Mouse (Mus musculus) midbrain, embryonic 15.5 days (tissue): ENCODE results near the gene Colca2. TPM values are rescaled to one million over a fixed set of nuclear protein-coding genes. Genes with fewer than 3 reads are reported as not detected.
A peak's percentile ranks its signal among the peaks of the same experiment; 100 is the strongest.

Experiments
- ATAC-seq: fragments of 200-750 bp; cut with Nextera tagmentation; replicated peaks from 2 replicates; pipeline ENCODE4 v1.8.0; 2017; ENCODE audit warnings: moderate TSS enrichment
- H3K27ac ChIP-seq: fragments of 300-500 bp; sonication (generic); 2 replicates; pipeline ENCODE4 v1.5.1; 2015; ENCODE audit warnings: mild to moderate bottlenecking, inconsistent platforms
- H3K27me3 ChIP-seq: fragments of 300-500 bp; sonication (generic); replicated peaks from 2 replicates; pipeline ENCODE4 v1.6.1; 2015; ENCODE audit warnings: inconsistent platforms
- H3K36me3 ChIP-seq: fragments of 300-500 bp; sonication (generic); replicated peaks from 2 replicates; pipeline ENCODE4 v1.6.1; 2015; ENCODE audit warnings: inconsistent platforms
- H3K4me1 ChIP-seq: fragments of 300-500 bp; sonication (generic); 2 replicates; pipeline ENCODE4 v1.6.1; 2015; ENCODE audit warnings: inconsistent platforms
- H3K4me2 ChIP-seq: fragments of 300-500 bp; sonication (generic); 2 replicates; pipeline ENCODE4 v1.6.1; 2015; ENCODE audit warnings: inconsistent platforms, mild to moderate bottlenecking, moderate library complexity
- H3K4me3 ChIP-seq: fragments of 300-500 bp; sonication (generic); 2 replicates; pipeline ENCODE4 v1.5.1; 2015; ENCODE audit warnings: mild to moderate bottlenecking, inconsistent platforms
- H3K9ac ChIP-seq: fragments of 300-500 bp; sonication (generic); 2 replicates; pipeline ENCODE4 v1.6.1; 2015; ENCODE audit warnings: mild to moderate bottlenecking, inconsistent platforms
- H3K9me3 ChIP-seq: fragments of 300-500 bp; sonication (generic); 2 replicates; pipeline ENCODE4 v1.6.1; 2016; ENCODE audit warnings: inconsistent platforms
- WGBS: fragments of 180-500 bp; shearing (Covaris S2); methylation state at CpG from one replicate; pipeline ENCODE4 v1.1.7; 2015; ENCODE audit warnings: mixed read lengths; 5-methylcytosine and 5-hydroxymethylcytosine counted together
- polyA plus RNA-seq: library from polyadenylated mRNA; unstranded; fragments of >200 nt; fragmentation: Nextera tagmentation; extraction: Ambion mirVana; gene quantifications from 2 replicates; pipeline ENCODE4 v1.2.1, GENCODE M21; 2015

The Colca2 gene
- polyA plus RNA-seq, result 0.57 and 1.1 TPM in 2 replicates

- no peaks in the 10 kb centered on the region for H3K36me3 ChIP-seq
- WGBS, result under 1% methylated on average over 53 of the region's 53 CpGs
- H3K4me1 ChIP-seq, result peaks cover 15% of the 10 kb centered on the region
- peak within 1 kb of the TSS; percentile 39 for H3K9ac ChIP-seq
- ATAC-seq, result peak; percentile 95
- H3K27me3 ChIP-seq, result peaks cover 24% of the 10 kb centered on the region
- no peak within 1 kb of the TSS for H3K27ac ChIP-seq
- peak within 1 kb of the TSS; percentile 45 for H3K4me3 ChIP-seq
- H3K4me2 ChIP-seq, result peak within 1 kb of the TSS; percentile 78
- no peaks in the 10 kb centered on the region for H3K9me3 ChIP-seq
Observed at GRCm38 (mm10) chr9:51278500-51279381, at the start of gene Colca2. TSS of gene Colca2 (minus strand) at chr9:51278569.

GRCm38 (mm10) chr9:51327555-51327903 lies 49.2 kb upstream of the Colca2 start:
- no peak overlapping the region for H3K27ac ChIP-seq
- H3K9ac ChIP-seq, result no peak overlapping the region
- H3K27me3 ChIP-seq, result no peaks in the 10 kb centered on the region
- no peaks in the 10 kb centered on the region for H3K9me3 ChIP-seq
- no peak overlapping the region for H3K4me3 ChIP-seq
- 89% methylated on average over 5 of the region's 5 CpGs for WGBS
- ATAC-seq, result no peak
- H3K4me2 ChIP-seq, result no peak overlapping the region
- no peaks in the 10 kb centered on the region for H3K4me1 ChIP-seq
- no peaks in the 10 kb centered on the region for H3K36me3 ChIP-seq

GRCm38 (mm10) chr9:51326619-51327554 lies 48.5 kb upstream of the Colca2 start:
- H3K36me3 ChIP-seq, result no peaks in the 10 kb centered on the region
- no peak overlapping the region for H3K9ac ChIP-seq
- H3K4me2 ChIP-seq, result no peak overlapping the region
- 86% methylated on average over 11 of the region's 11 CpGs for WGBS
- ATAC-seq, result no peak
- H3K9me3 ChIP-seq, result no peaks in the 10 kb centered on the region
- no peaks in the 10 kb centered on the region for H3K4me1 ChIP-seq
- no peak overlapping the region for H3K4me3 ChIP-seq
- H3K27ac ChIP-seq, result no peak overlapping the region
- H3K27me3 ChIP-seq, result no peaks in the 10 kb centered on the region

GRCm38 (mm10) chr9:51324406-51325065 lies 46.2 kb upstream of the Colca2 start:
- no peaks in the 10 kb centered on the region for H3K36me3 ChIP-seq
- H3K4me2 ChIP-seq, result no peak overlapping the region
- no peaks in the 10 kb centered on the region for H3K4me1 ChIP-seq
- no peaks in the 10 kb centered on the region for H3K27me3 ChIP-seq
- H3K27ac ChIP-seq, result no peak overlapping the region
- H3K9me3 ChIP-seq, result no peaks in the 10 kb centered on the region
- no peak for ATAC-seq
- H3K4me3 ChIP-seq, result no peak overlapping the region
- 84% methylated on average over 7 of the region's 7 CpGs for WGBS
- no peak overlapping the region for H3K9ac ChIP-seq

- 94% methylated on average over 1 of the region's 1 CpGs for WGBS
- no peak for ATAC-seq
Observed at GRCm38 (mm10) chr9:51320096-51320495, 41.7 kb upstream of the Colca2 start.

GRCm38 (mm10) chr9:51318246-51318645 lies 39.9 kb upstream of the Colca2 start:
- Histone ChIP-seq H3K4me3 (no peak overlapping the region), H3K4me2 (no peak overlapping the region), H3K27me3 (no peaks in the 10 kb centered on the region), H3K9me3 (no peaks in the 10 kb centered on the region), H3K9ac (no peak overlapping the region), H3K27ac (no peak overlapping the region), H3K4me1 (no peaks in the 10 kb centered on the region), H3K36me3 (no peaks in the 10 kb centered on the region)
- no peak for ATAC-seq
- 81% methylated on average over 4 of the region's 4 CpGs for WGBS

More at GRCm38 (mm10) chr9:51320096-51320495, 41.7 kb upstream of the Colca2 start:
- Histone ChIP-seq H3K9ac (no peak overlapping the region), H3K9me3 (no peaks in the 10 kb centered on the region), H3K36me3 (no peaks in the 10 kb centered on the region), H3K27me3 (no peaks in the 10 kb centered on the region), H3K4me3 (no peak overlapping the region), H3K4me1 (no peaks in the 10 kb centered on the region), H3K27ac (no peak overlapping the region), H3K4me2 (no peak overlapping the region)

- no peaks in the 10 kb centered on the region for H3K9me3 ChIP-seq
- no peak overlapping the region for H3K27ac ChIP-seq
- H3K36me3 ChIP-seq, result no peaks in the 10 kb centered on the region
- no peak overlapping the region for H3K9ac ChIP-seq
- H3K4me2 ChIP-seq, result no peak overlapping the region
- H3K27me3 ChIP-seq, result no peaks in the 10 kb centered on the region
- H3K4me1 ChIP-seq, result peaks cover 3% of the 10 kb centered on the region; the same call in 1 of the 2 replicates
- WGBS, result 90% methylated on average over 4 of the region's 4 CpGs
- ATAC-seq, result no peak
- H3K4me3 ChIP-seq, result no peak overlapping the region
Observed at GRCm38 (mm10) chr9:51317322-51317721, 39.0 kb upstream of the Colca2 start.

GRCm38 (mm10) chr9:51315402-51316063 lies 37.2 kb upstream of the Colca2 start:
- H3K4me2 ChIP-seq, result no peak overlapping the region
- WGBS, result 79% methylated on average over 6 of the region's 6 CpGs
- H3K4me3 ChIP-seq, result no peak overlapping the region
- H3K27me3 ChIP-seq, result no peaks in the 10 kb centered on the region
- no peak for ATAC-seq
- no peaks in the 10 kb centered on the region for H3K9me3 ChIP-seq
- H3K9ac ChIP-seq, result no peak overlapping the region
- no peaks in the 10 kb centered on the region for H3K36me3 ChIP-seq
- H3K27ac ChIP-seq, result no peak overlapping the region
- H3K4me1 ChIP-seq, result peaks cover 3% of the 10 kb centered on the region; the same call in 1 of the 2 replicates

GRCm38 (mm10) chr9:51312554-51313317 lies 34.4 kb upstream of the Colca2 start:
- 60% methylated on average over 18 of the region's 18 CpGs for WGBS
- Histone ChIP-seq H3K9ac (no peak overlapping the region), H3K27me3 (no peaks in the 10 kb centered on the region), H3K9me3 (no peaks in the 10 kb centered on the region), H3K4me2 (no peak overlapping the region), H3K36me3 (no peaks in the 10 kb centered on the region), H3K4me1 (peaks cover 3% of the 10 kb centered on the region; the same call in 1 of the 2 replicates), H3K4me3 (no peak overlapping the region), H3K27ac (no peak overlapping the region)
- no peak for ATAC-seq

- Histone ChIP-seq H3K9ac (no peak overlapping the region), H3K4me2 (no peak overlapping the region), H3K27ac (no peak overlapping the region), H3K27me3 (no peaks in the 10 kb centered on the region), H3K9me3 (no peaks in the 10 kb centered on the region), H3K4me1 (peaks cover 3% of the 10 kb centered on the region; the same call in 1 of the 2 replicates), H3K36me3 (no peaks in the 10 kb centered on the region), H3K4me3 (no peak overlapping the region)
- 87% methylated on average over 7 of the region's 7 CpGs for WGBS
- no peak for ATAC-seq
Observed at GRCm38 (mm10) chr9:51310515-51310914, 32.1 kb upstream of the Colca2 start.

GRCm38 (mm10) chr9:51306351-51306750 lies 28.0 kb upstream of the Colca2 start:
- H3K9ac ChIP-seq, result no peak overlapping the region
- no peak overlapping the region for H3K4me2 ChIP-seq
- no peaks in the 10 kb centered on the region for H3K36me3 ChIP-seq
- 0 out of 2 replicates have a peak, but pooled peaks cover 2% of the 10 kb centered on the region for H3K4me1 ChIP-seq
- 79% methylated on average over 3 of the region's 3 CpGs for WGBS
- ATAC-seq, result no peak
- H3K27ac ChIP-seq, result no peak overlapping the region
- no peaks in the 10 kb centered on the region for H3K27me3 ChIP-seq
- H3K9me3 ChIP-seq, result no peaks in the 10 kb centered on the region
- H3K4me3 ChIP-seq, result no peak overlapping the region
